Mouse (Mus musculus) ES-Bruce4 (cell line): ENCODE data around the gene Fgfr2.

Experiments used
- CTCF ChIP-seq: IDR thresholded peaks from one replicate; pipeline ENCODE4 v1.8.1; 2011; ENCODE audit warnings: low read depth, low read length
- EP300 ChIP-seq: IDR thresholded peaks from 2 replicates; pipeline ENCODE4 v1.6.1; 2011; ENCODE audit warnings: low read depth, low read length; ENCODE audit not compliant: insufficient read depth
- POLR2A ChIP-seq: IDR thresholded peaks from one replicate; pipeline ENCODE4 v1.8.1; 2011; ENCODE audit warnings: low read length; ENCODE audit not compliant: insufficient read depth

DNA sequence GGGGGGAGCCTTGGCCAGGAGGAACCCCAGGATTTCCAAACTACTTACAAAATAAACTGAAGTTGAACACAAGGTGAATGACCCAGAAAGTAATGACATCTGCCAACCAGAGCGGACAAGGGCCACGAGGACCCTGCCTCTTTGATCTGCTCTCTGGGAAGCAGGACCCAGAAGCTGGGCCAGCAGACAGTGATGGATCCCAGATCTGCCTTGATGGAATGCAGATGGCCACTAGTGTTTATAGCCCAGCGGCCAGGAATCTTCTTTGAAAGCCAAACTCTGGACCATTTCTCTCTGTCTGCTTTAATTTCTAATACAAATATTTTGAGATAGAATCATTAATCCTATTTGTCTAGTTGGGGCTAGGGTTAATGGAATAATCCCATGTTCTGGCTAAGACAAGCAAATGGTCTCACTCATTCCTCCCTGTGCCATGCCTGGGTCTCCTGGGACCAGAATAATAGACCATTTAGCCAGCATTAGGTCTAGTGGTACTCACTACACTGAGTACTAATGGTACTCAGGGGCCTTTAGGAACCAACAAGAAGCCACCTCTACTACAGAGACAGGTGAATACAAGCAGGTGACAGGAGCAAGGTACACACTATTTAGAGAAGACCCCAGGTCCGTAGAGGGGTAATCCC lies 674.5 kb downstream of the Fgfr2 start:
- TF ChIP-seq CTCF: no peak
- no peak for TF ChIP-seq POLR2A
- TF ChIP-seq EP300: no peak
